11 mouse cellular contexts compared by ENCODE assay signal in genomic region chr5:57868702-57869101, GRCm38 (mm10).
DNase-seq lines count a peak whose midpoint lies in the region; ATAC-seq and TF ChIP-seq lines count a peak whose summit lies in the region.
"Had no signal": no experiment of that assay in that cellular context is flagged by ENCODE, and none has a peak within 500 bp of the region (broad histone marks: within the 10 kb centered on the region; RNA-seq: fewer than 3 reads in every experiment).

No protein-coding gene starts in this region.

- CTCF ChIA-PET in Patski (lab: Charles Lee) = interaction anchor here (0.8 to 1.6 kb wide), 5 partner anchors 10 to 38 kb away, joined by 3 to 4 read pairs (median 3); no protein-coding TSS in a partner anchor

- H3K4me3 ChIP-seq in kidney, embryonic 15.5 days (replicated peaks) = no peak overlapping the region
- H3K4me3 ChIP-seq in kidney, embryonic 14.5 days (ENCODE audit: low read length) = no peak overlapping the region
- no peak overlapping the region for H3K4me3 ChIP-seq in embryonic facial prominence, embryonic 13.5 days
- H3K4me3 ChIP-seq in limb, embryonic 13.5 days = no peak overlapping the region

- H3K27me3 ChIP-seq in kidney, embryonic 15.5 days = no peaks in the 10 kb centered on the region
- no peaks in the 10 kb centered on the region for H3K27me3 ChIP-seq in kidney, embryonic 14.5 days (ENCODE audit: control insufficient read depth, insufficient read depth, low read length)
- H3K27me3 ChIP-seq in Patski = no peaks in the 10 kb centered on the region
- no peaks in the 10 kb centered on the region for H3K27me3 ChIP-seq in embryonic facial prominence, embryonic 13.5 days
- no peaks in the 10 kb centered on the region for H3K27me3 ChIP-seq in limb, embryonic 13.5 days

- H3K4me2 ChIP-seq in kidney, embryonic 15.5 days = 0 out of 2 replicates have a peak overlapping the region, but pooled peaks have one; percentile 1
- no peak overlapping the region for H3K4me2 ChIP-seq in kidney, embryonic 14.5 days (replicated peaks; ENCODE audit: low read depth, low read length)
- H3K4me2 ChIP-seq in embryonic facial prominence, embryonic 13.5 days = peak overlapping the region; percentile 16
- peak overlapping the region; percentile 45 for H3K4me2 ChIP-seq in limb, embryonic 13.5 days (replicated peaks)

- DNase-seq in Patski (ENCODE audit: low read depth, low spot score) (peak; percentile 44), adipocyte (ENCODE audit: low spot score) (no peak)
- no peak for DNase-seq in cerebellum, adult 11 months
- no peak for DNase-seq in left cerebral cortex, postnatal 10 days (ENCODE audit: extremely low spot score in 1 of 2, low spot score in 2 of 2)
- DNase-seq: thymus, adult 18-20 months had no signal

- 0 out of 2 replicates have a peak, but pooled peaks cover 3% of the 10 kb centered on the region for H3K4me1 ChIP-seq in kidney, embryonic 15.5 days
- H3K4me1 ChIP-seq in kidney, embryonic 14.5 days (ENCODE audit: control insufficient read depth, insufficient read depth, low read length) = no peaks in the 10 kb centered on the region
- H3K4me1 ChIP-seq in embryonic facial prominence, embryonic 13.5 days = peaks cover 18% of the 10 kb centered on the region
- peaks cover 20% of the 10 kb centered on the region for H3K4me1 ChIP-seq in limb, embryonic 13.5 days

- intact Hi-C loops in left cerebral cortex, postnatal 10 days (cut with DNase I) = no loop called here

- peak; percentile 38 for TF ChIP-seq CTCF in Patski (IDR thresholded peaks at IDR 0.05)

- 0 out of 2 replicates have a peak, but pooled peaks have one; percentile 58 for ATAC-seq in kidney, embryonic 15.5 days (replicated peaks; ENCODE audit: low FRiP score)
- ATAC-seq in kidney, embryonic 14.5 days (ENCODE audit: low FRiP score, low TSS enrichment) = no peak
- peak; percentile 91 for ATAC-seq in Patski
- ATAC-seq in embryonic facial prominence, embryonic 13.5 days (ENCODE audit: insufficient number of reproducible peaks, insufficient read depth, low FRiP score, low TSS enrichment, low read depth) = no peak
- ATAC-seq in limb, embryonic 13.5 days (ENCODE audit: low FRiP score, low read depth) = no peak
- ATAC-seq: forebrain, embryonic 14.5 days had no signal

- H3K9me3 ChIP-seq in kidney, embryonic 15.5 days (replicated peaks) = no peaks in the 10 kb centered on the region
- no peaks in the 10 kb centered on the region for H3K9me3 ChIP-seq in kidney, embryonic 14.5 days (ENCODE audit: control insufficient read depth, low read length)
- H3K9me3 ChIP-seq in embryonic facial prominence, embryonic 13.5 days = no peaks in the 10 kb centered on the region
- no peaks in the 10 kb centered on the region for H3K9me3 ChIP-seq in limb, embryonic 13.5 days

- no peak overlapping the region for H3K9ac ChIP-seq in kidney, embryonic 15.5 days
- H3K9ac ChIP-seq in kidney, embryonic 14.5 days (ENCODE audit: low read depth, low read length) = no peak overlapping the region
- H3K9ac ChIP-seq in embryonic facial prominence, embryonic 13.5 days = no peak overlapping the region
- no peak overlapping the region for H3K9ac ChIP-seq in limb, embryonic 13.5 days

- WGBS in kidney, embryonic 15.5 days = 28% methylated on average over 4 of the region's 4 CpGs
- WGBS in kidney, embryonic 14.5 days = 33% methylated on average over 4 of the region's 4 CpGs
- 34% methylated on average over 4 of the region's 4 CpGs for WGBS in embryonic facial prominence, embryonic 13.5 days
- 16% methylated on average over 4 of the region's 4 CpGs for whole genome bisulfite sequencing in limb, embryonic 13.5 days

- no peaks in the 10 kb centered on the region for H3K36me3 ChIP-seq in kidney, embryonic 15.5 days
- H3K36me3 ChIP-seq in kidney, embryonic 14.5 days (ENCODE audit: control insufficient read depth, insufficient read depth, low read length) = no peaks in the 10 kb centered on the region
- H3K36me3 ChIP-seq in embryonic facial prominence, embryonic 13.5 days = no peaks in the 10 kb centered on the region
- no peaks in the 10 kb centered on the region for H3K36me3 ChIP-seq in limb, embryonic 13.5 days

- peak overlapping the region; percentile 13; the same call in 1 of the 2 replicates for H3K27ac ChIP-seq in kidney, embryonic 15.5 days
- no peak overlapping the region for H3K27ac ChIP-seq in kidney, embryonic 14.5 days (ENCODE audit: low read depth, low read length)
- H3K27ac ChIP-seq in embryonic facial prominence, embryonic 13.5 days = peak overlapping the region; percentile 51
- peak overlapping the region; percentile 28; the same call in 1 of the 2 replicates for H3K27ac ChIP-seq in limb, embryonic 13.5 days
- H3K27ac ChIP-seq: macrophage had no signal

- in situ Hi-C loops in Patski (cut with MboI; ENCODE audit: low pct_unique_long_range_greater_than_20kb) = loop anchor here (5.0 kb wide), 1 partner anchor 151 kb away; the partner anchor contains the start of gene Pcdh7

- POLR2A ChIA-PET in Patski (lab: Charles Lee) = interaction anchor here (0.9 kb wide), 1 partner anchor 151 kb away, joined by 7 read pairs; the partner anchor contains the start of gene Pcdh7

Comparison
In these comparisons a context has a peak if more than half of its experiments do, and no peak if none do; other contexts are left out.
1. ATAC-seq: peak in kidney, embryonic 15.5 days (single experiment) and Patski (single experiment); none in kidney, embryonic 14.5 days (single experiment), embryonic facial prominence, embryonic 13.5 days (single experiment) and limb, embryonic 13.5 days (single experiment).